Mouse (Mus musculus): ENCODE data around the gene Nus1. TPM values are rescaled to one million over a fixed set of nuclear protein-coding genes. Genes with fewer than 3 reads are reported as not detected.

Gene Nus1
- polyA plus RNA-seq, 1 experiment, result 12.5 TPM

- Histone ChIP-seq H3K4me1 (ENCODE audit: control insufficient read depth, insufficient read depth, low read length) (no peaks in the 10 kb centered on the region; the same call in 1 of the 2 replicates), H3K27ac (ENCODE audit: control insufficient read depth, insufficient read depth, low read depth, low read length, poor library complexity) (no peak overlapping the region), H3K4me3 (replicated peaks; ENCODE audit: control insufficient read depth, low read depth, low read length) (no peak overlapping the region)
- TF ChIP-seq CTCF (IDR thresholded peaks at IDR 0.05; ENCODE audit: control insufficient read depth, insufficient read depth, low read length), result no peak
- TF ChIP-seq POLR2A (IDR thresholded peaks at IDR 0.05; ENCODE audit: borderline replicate concordance, control insufficient read depth, low read depth, low read length), result no peak
- 64% methylated on average over 4 of the region's 4 CpGs for WGBS
These were observed 2.1 kb downstream of the Nus1 start for GRCm38 (mm10) chr10:52419402-52419801.

GRCm38 (mm10) chr10:52420526-52420925, 3.2 kb downstream of the Nus1 start:
- Histone ChIP-seq H3K27ac (ENCODE audit: control insufficient read depth, insufficient read depth, low read depth, low read length, poor library complexity) (no peak overlapping the region), H3K4me1 (ENCODE audit: control insufficient read depth, insufficient read depth, low read length) (no peaks in the 10 kb centered on the region; the same call in 1 of the 2 replicates), H3K4me3 (replicated peaks; ENCODE audit: control insufficient read depth, low read depth, low read length) (no peak overlapping the region)
- TF ChIP-seq POLR2A (IDR thresholded peaks at IDR 0.05; ENCODE audit: borderline replicate concordance, control insufficient read depth, low read depth, low read length), result no peak
- no peak for TF ChIP-seq CTCF (IDR thresholded peaks at IDR 0.05; ENCODE audit: control insufficient read depth, insufficient read depth, low read length)
- 56% methylated on average over 1 of the region's 1 CpGs for WGBS

GRCm38 (mm10) chr10:52421716-52422115, 4.4 kb downstream of the Nus1 start:
- whole genome bisulfite sequencing, result 80% methylated on average over 6 of the region's 6 CpGs

GRCm38 (mm10) chr10:52423097-52423496, 5.8 kb downstream of the Nus1 start:
- WGBS, result 54% methylated on average over 2 of the region's 2 CpGs
- TF ChIP-seq POLR2A (IDR thresholded peaks at IDR 0.05; ENCODE audit: borderline replicate concordance, control insufficient read depth, low read depth, low read length), result no peak
- peak; percentile 39; the same call in 1 of the 2 replicates for TF ChIP-seq CTCF (IDR thresholded peaks at IDR 0.05; ENCODE audit: control insufficient read depth, insufficient read depth, low read length)
- no peaks in the 10 kb centered on the region; the same call in 1 of the 2 replicates for H3K4me1 ChIP-seq (ENCODE audit: control insufficient read depth, insufficient read depth, low read length)
- no peak overlapping the region for H3K27ac ChIP-seq (ENCODE audit: control insufficient read depth, insufficient read depth, low read depth, low read length, poor library complexity)
- no peak overlapping the region for H3K4me3 ChIP-seq (replicated peaks; ENCODE audit: control insufficient read depth, low read depth, low read length)

More at GRCm38 (mm10) chr10:52421716-52422115, 4.4 kb downstream of the Nus1 start:
- TF ChIP-seq POLR2A (IDR thresholded peaks at IDR 0.05; ENCODE audit: borderline replicate concordance, control insufficient read depth, low read depth, low read length) (no peak), CTCF (IDR thresholded peaks at IDR 0.05; ENCODE audit: control insufficient read depth, insufficient read depth, low read length) (no peak)
- Histone ChIP-seq H3K4me3 (replicated peaks; ENCODE audit: control insufficient read depth, low read depth, low read length) (no peak overlapping the region), H3K27ac (ENCODE audit: control insufficient read depth, insufficient read depth, low read depth, low read length, poor library complexity) (no peak overlapping the region), H3K4me1 (ENCODE audit: control insufficient read depth, insufficient read depth, low read length) (no peaks in the 10 kb centered on the region; the same call in 1 of the 2 replicates)

GRCm38 (mm10) chr10:52426314-52426980, 9.1 kb downstream of the Nus1 start:
- TF ChIP-seq CTCF (IDR thresholded peaks at IDR 0.05; ENCODE audit: control insufficient read depth, insufficient read depth, low read length) (no peak), POLR2A (IDR thresholded peaks at IDR 0.05; ENCODE audit: borderline replicate concordance, control insufficient read depth, low read depth, low read length) (no peak)
- no peak overlapping the region for H3K27ac ChIP-seq (ENCODE audit: control insufficient read depth, insufficient read depth, low read depth, low read length, poor library complexity)
- H3K4me1 ChIP-seq (ENCODE audit: control insufficient read depth, insufficient read depth, low read length), result no peaks in the 10 kb centered on the region
- H3K4me3 ChIP-seq (replicated peaks; ENCODE audit: control insufficient read depth, low read depth, low read length), result no peak overlapping the region
- 81% methylated on average over 7 of the region's 7 CpGs for WGBS

- no peaks in the 10 kb centered on the region for H3K4me1 ChIP-seq (ENCODE audit: control insufficient read depth, insufficient read depth, low read length)
- H3K27ac ChIP-seq (ENCODE audit: control insufficient read depth, insufficient read depth, low read depth, low read length, poor library complexity), result no peak overlapping the region
- H3K4me3 ChIP-seq (replicated peaks; ENCODE audit: control insufficient read depth, low read depth, low read length), result no peak overlapping the region
- TF ChIP-seq POLR2A (IDR thresholded peaks at IDR 0.05; ENCODE audit: borderline replicate concordance, control insufficient read depth, low read depth, low read length) (no peak), CTCF (IDR thresholded peaks at IDR 0.05; ENCODE audit: control insufficient read depth, insufficient read depth, low read length) (no peak)
- 74% methylated on average over 2 of the region's 2 CpGs for WGBS
These were observed 10.5 kb downstream of the Nus1 start for GRCm38 (mm10) chr10:52427634-52428415.

- WGBS, result 84% methylated on average over 1 of the region's 1 CpGs
- Histone ChIP-seq H3K27ac (ENCODE audit: control insufficient read depth, insufficient read depth, low read depth, low read length, poor library complexity) (no peak overlapping the region), H3K4me1 (ENCODE audit: control insufficient read depth, insufficient read depth, low read length) (no peaks in the 10 kb centered on the region), H3K4me3 (replicated peaks; ENCODE audit: control insufficient read depth, low read depth, low read length) (no peak overlapping the region)
- TF ChIP-seq POLR2A (IDR thresholded peaks at IDR 0.05; ENCODE audit: borderline replicate concordance, control insufficient read depth, low read depth, low read length) (no peak), CTCF (IDR thresholded peaks at IDR 0.05; ENCODE audit: control insufficient read depth, insufficient read depth, low read length) (no peak)
These were observed 13.6 kb downstream of the Nus1 start for GRCm38 (mm10) chr10:52430953-52431352.

GRCm38 (mm10) chr10:52434836-52435235, 17.5 kb downstream of the Nus1 start:
- no peak overlapping the region for H3K4me3 ChIP-seq (replicated peaks; ENCODE audit: control insufficient read depth, low read depth, low read length)
- H3K27ac ChIP-seq (ENCODE audit: control insufficient read depth, insufficient read depth, low read depth, low read length, poor library complexity), result no peak overlapping the region
- WGBS, result 86% methylated on average over 8 of the region's 8 CpGs
- TF ChIP-seq POLR2A (IDR thresholded peaks at IDR 0.05; ENCODE audit: borderline replicate concordance, control insufficient read depth, low read depth, low read length) (no peak), CTCF (IDR thresholded peaks at IDR 0.05; ENCODE audit: control insufficient read depth, insufficient read depth, low read length) (no peak)
- no peaks in the 10 kb centered on the region for H3K4me1 ChIP-seq (ENCODE audit: control insufficient read depth, insufficient read depth, low read length)

All from bone marrow, adult 2 months (tissue).